Mouse (Mus musculus): Measurements from ENCODE around the gene Nav2. TPM values are rescaled to one million over a fixed set of nuclear protein-coding genes. Genes with fewer than 3 reads are reported as not detected.
A peak's percentile ranks its signal among the peaks of the same experiment; 100 is the strongest.

The Nav2 gene
- total RNA-seq, 2 experiments from 2014 or later, result 103 to 107 TPM

DNA sequence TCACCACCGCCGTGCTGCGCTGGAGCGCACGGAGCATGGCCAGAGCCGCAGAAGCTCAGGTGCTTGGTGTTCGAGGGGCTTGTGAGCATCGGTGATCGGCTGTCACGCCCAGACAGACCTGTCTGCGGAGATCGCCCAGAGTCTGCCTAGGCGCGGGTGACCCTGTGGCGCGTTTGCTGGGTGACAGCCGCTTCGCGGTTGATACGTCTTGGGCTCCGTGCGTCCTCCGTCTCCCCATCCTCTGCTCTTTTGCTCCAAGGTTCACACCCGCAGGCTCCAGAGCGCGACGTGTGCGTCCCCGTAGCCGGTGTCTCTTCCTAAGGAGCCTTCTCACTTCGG, 337.7 kb downstream of the Nav2 start:
- DNase-seq (ENCODE audit: low spot score in 2 of 2), result no peak

- peak in 1 of 2 experiments; percentile 51 for DNase-seq (ENCODE audit: low spot score in 2 of 2)
Observed at GRCm38 (mm10) chr7:49246584-49247481, 338.3 kb downstream of the Nav2 start.

DNA sequence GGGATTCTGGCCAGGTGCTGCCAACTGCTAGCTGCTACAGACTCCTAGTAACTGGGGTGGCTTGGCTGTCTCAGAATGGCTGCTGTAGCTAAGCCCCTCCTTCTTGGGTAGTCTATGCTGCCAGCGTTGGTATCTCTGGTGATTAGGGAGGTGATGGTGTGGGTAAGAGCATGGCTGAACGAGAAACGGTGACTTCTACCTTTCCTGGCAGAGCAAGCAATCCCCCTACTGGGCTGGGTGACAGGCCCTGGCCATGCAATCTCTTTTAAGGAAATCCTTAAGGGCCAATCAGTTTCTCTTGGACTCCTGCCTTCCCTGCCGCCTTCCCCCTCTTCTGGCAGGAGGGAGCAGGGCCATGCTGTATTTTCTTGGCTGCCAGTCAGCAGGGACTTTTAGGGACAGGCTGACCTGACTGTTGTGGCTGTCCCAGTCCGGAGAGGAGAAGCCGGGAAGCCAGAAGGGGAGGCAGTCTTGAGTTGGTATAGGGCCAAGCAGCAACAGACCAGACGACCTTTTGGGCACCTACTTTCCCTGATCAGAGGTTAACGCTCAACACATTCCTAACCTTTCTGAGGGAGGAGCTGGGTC, 339.3 kb downstream of the Nav2 start:
- peak; percentile 79 to 82 for DNase-seq (ENCODE audit: low spot score in 2 of 2)

DNA sequence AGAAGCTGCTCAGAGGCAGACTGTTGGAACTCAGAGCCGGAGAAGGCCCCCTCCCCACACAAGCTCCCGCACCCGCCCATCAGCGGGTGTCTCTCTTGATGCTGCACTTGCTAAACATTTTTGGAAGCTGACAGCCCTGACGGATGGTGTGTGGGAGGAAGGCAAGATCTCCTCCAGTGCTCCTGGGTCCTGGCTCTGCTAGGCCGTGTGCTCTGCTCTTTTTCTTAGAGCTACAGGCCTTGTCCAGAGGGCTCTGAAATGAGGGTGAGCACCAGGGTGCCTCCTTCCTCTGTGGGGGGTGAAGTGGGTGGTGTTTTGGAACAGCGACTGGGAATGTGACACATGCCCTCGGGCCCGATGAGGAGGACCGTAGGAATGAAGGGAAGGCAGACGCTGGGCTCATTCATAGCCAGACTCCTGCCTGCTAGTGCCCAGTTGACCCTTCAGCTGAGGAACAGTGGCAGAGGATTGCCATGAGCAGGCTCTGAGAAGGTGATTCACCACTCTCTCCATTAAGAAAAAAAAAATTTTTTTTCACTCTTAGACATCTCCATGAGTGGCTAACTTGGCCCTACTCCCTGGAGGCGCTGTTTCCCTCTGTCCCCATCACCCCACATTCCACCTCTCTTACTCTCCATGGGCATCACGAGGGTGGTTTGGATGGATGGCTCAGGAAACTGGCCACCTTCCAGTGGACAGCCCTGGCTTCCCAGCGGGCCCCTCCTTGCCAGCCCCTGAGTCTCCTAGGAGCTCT, 340.0 kb downstream of the Nav2 start:
- DNase-seq (ENCODE audit: low spot score in 2 of 2), result peak; percentile 68 to 77

GRCm38 (mm10) chr7:49249462-49249861, 340.9 kb downstream of the Nav2 start:
- DNase-seq (ENCODE audit: low spot score in 2 of 2), result no peak

GRCm38 (mm10) chr7:49249996-49250395, 341.5 kb downstream of the Nav2 start:
- DNase-seq (ENCODE audit: low spot score in 2 of 2), result peak; percentile 78 to 90

GRCm38 (mm10) chr7:49250581-49251307, 342.2 kb downstream of the Nav2 start:
- no peak for DNase-seq (ENCODE audit: low spot score in 2 of 2)

GRCm38 (mm10) chr7:49251308-49251638, 342.8 kb downstream of the Nav2 start:
- DNase-seq (ENCODE audit: low spot score in 2 of 2), result no peak

- DNase-seq (ENCODE audit: low spot score in 2 of 2), result no peak
Observed at GRCm38 (mm10) chr7:49252444-49252843, 343.9 kb downstream of the Nav2 start.

- no peak for DNase-seq (ENCODE audit: low spot score in 2 of 2)
Observed at GRCm38 (mm10) chr7:49252902-49253301, 344.4 kb downstream of the Nav2 start.

- DNase-seq (ENCODE audit: low spot score in 2 of 2), result no peak
Observed at GRCm38 (mm10) chr7:49255053-49255452, 346.5 kb downstream of the Nav2 start.

DNA sequence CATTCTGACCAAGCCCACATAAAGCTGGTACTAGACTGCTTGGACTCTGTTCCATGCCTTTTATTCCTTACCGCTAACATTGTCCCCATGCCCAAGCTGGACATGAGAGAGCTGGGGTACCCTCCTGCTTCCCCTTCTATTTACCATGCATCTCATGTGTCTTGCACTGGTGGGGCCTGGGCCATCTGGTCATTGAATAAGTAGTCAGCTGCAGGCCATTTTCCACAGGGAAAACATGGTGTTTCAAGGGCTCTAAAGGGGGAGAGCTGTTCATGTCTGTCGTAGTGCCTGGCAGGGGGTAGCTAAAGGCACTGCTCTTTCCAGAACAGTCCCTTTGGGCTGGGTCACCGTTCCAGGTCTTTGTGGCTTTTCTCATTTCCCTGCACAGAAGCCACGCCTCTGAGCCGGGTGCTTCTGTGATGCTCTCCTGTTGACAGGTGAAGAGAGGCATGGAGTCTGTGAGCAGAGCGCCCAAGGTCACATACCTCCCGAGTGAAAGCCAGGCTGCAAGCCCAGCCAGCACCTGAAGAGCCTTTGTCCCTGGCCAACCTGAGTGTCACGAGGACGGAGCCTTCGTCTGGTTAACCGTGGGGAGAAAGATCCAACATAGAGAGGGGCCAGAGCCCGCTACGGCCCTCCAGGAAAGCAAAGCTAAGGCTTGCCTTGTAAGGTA, 348.9 kb downstream of the Nav2 start:
- DNase-seq (ENCODE audit: low spot score in 2 of 2), result no peak

DNA sequence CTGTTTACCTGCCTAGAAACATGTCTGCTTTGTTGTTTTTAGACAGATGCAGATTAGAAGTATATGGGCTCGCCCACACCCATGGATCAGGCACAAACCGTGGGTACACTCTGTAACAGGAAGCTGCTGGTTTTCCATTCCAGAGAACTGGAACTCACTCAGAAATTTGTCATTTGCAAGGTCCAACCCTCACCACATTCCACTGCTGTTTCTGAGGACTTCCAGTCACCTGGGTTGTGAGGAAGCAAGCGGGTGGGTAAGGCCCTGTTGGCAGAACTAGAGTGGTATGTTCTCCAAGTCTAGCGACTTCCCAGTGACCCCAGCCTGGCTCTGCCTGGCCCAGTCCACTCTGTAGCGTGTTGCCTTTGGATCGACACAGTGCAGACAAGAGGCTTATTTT, 349.6 kb downstream of the Nav2 start:
- no peak for DNase-seq (ENCODE audit: low spot score in 2 of 2)

GRCm38 (mm10) chr7:49261941-49262511, 353.5 kb downstream of the Nav2 start:
- DNase-seq (ENCODE audit: low spot score in 2 of 2), result no peak

DNA sequence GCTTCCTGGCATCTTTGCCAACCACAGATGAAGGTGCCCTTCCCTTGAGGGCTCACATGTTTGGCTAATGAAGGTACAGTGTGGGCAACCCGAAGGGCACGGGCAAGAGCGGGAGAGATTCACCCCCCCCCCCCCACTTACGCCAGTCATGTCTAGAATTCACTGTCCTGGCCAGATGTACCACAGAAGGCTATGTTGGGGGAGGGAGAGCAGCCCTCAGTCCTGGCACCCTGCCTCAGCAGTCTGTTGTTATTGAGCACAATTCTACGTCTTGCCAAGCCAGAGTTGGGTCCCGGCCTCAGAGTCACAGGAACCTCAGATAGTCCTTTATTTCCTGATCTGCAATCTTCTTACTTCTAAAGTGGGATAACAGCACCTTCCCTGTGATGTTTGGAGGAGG, 357.9 kb downstream of the Nav2 start:
- DNase-seq (ENCODE audit: low spot score in 2 of 2), result peak in 1 of 2 experiments; percentile 75

- DNase-seq (ENCODE audit: low spot score in 2 of 2), result no peak
Observed at GRCm38 (mm10) chr7:49267621-49268325, 359.3 kb downstream of the Nav2 start.

DNA sequence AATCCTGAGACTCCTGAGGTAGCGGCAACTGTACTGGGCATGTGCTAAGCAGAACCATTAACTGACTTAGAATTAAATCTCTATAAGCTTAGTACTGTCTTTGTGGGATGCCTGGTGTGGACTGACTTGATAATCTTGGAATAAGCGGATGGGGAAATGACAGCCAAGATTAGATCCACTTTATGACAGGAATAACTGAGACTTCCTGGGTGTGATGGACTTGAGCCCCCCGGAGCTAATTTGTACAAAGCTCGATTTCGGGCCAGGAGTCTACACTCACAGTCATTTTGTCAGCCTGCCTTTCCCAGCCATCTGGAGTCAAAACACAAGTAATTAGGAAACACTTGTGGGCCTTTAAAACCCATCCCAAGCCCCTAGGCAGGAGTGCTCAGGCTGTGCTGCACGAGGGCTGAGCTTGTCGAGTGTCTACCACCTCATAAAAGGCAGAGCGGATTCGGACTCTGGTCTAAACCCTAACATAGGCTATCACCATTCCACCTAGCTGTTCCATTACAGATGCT, 359.9 kb downstream of the Nav2 start:
- no peak for DNase-seq (ENCODE audit: low spot score in 2 of 2)

GRCm38 (mm10) chr7:49270855-49271254, 362.3 kb downstream of the Nav2 start:
- DNase-seq (ENCODE audit: low spot score in 2 of 2), result no peak
